Mouse (Mus musculus): Measurements from ENCODE around the gene Gabrr1.

- peak; percentile 47 for TF ChIP-seq CTCF (IDR thresholded peaks at IDR 0.05; ENCODE audit: low read depth)
- no peak for TF ChIP-seq EP300 (optimal IDR thresholded peaks at IDR 0.05)
These were observed 55.8 kb downstream of the Gabrr1 start for GRCm38 (mm10) chr4:33188164-33188563.
